Mouse (Mus musculus): ENCODE data around the gene Kif26b. TPM values are rescaled to one million over a fixed set of nuclear protein-coding genes. Genes with fewer than 3 reads are reported as not detected.

Gene Kif26b
- polyA plus RNA-seq, 1 experiment from 2014 or later, result 0.10 TPM

DNA sequence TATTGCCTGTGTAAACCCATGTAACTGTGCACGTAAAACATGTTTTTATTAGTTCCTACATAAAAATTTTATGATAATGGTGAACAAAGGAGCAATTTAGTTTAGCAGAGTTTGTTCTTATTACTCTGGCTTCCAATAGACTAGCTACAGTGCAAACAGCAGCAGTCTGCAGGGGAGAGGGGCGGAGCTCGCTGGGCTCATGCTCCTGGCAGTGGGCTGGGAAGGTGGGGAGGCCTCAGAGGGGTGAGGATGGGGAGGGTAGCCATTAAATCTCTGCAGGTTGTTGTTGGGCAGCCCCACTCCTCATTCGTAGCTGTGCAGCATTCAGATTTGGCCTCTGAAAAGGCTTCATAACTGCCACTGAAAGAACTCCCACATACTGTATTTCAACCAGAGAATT is 171.2 kb downstream of the Kif26b start:
- no peak overlapping the region for H3K27ac ChIP-seq
- WGBS (ENCODE audit: insufficient replicate concordance), result 60% methylated on average over 4 of the region's 4 CpGs
- H3K36me3 ChIP-seq, result no peaks in the 10 kb centered on the region
- no peak overlapping the region for H3K4me3 ChIP-seq (replicated peaks)
- no peak for ATAC-seq (ENCODE audit: low read depth)
- H3K9ac ChIP-seq, result no peak overlapping the region
- H3K27me3 ChIP-seq, result no peaks in the 10 kb centered on the region
- H3K4me1 ChIP-seq (replicated peaks), result no peaks in the 10 kb centered on the region
- H3K9me3 ChIP-seq (replicated peaks), result no peaks in the 10 kb centered on the region
- no peak for DNase-seq
- no peak overlapping the region for H3K4me2 ChIP-seq

- ATAC-seq (ENCODE audit: low read depth), result no peak
- 62% methylated on average over 8 of the region's 8 CpGs for WGBS (ENCODE audit: insufficient replicate concordance)
- H3K4me1 ChIP-seq (replicated peaks), result peaks cover 9% of the 10 kb centered on the region
- no peaks in the 10 kb centered on the region for H3K36me3 ChIP-seq
- H3K9me3 ChIP-seq (replicated peaks), result no peaks in the 10 kb centered on the region
- H3K9ac ChIP-seq, result no peak overlapping the region
- DNase-seq, result no peak
- no peak overlapping the region for H3K4me3 ChIP-seq (replicated peaks)
- H3K27me3 ChIP-seq, result no peaks in the 10 kb centered on the region
- H3K27ac ChIP-seq, result no peak overlapping the region
- H3K4me2 ChIP-seq, result no peak overlapping the region
Observed at GRCm38 (mm10) chr1:178703496-178703895, 174.6 kb downstream of the Kif26b start.

DNA sequence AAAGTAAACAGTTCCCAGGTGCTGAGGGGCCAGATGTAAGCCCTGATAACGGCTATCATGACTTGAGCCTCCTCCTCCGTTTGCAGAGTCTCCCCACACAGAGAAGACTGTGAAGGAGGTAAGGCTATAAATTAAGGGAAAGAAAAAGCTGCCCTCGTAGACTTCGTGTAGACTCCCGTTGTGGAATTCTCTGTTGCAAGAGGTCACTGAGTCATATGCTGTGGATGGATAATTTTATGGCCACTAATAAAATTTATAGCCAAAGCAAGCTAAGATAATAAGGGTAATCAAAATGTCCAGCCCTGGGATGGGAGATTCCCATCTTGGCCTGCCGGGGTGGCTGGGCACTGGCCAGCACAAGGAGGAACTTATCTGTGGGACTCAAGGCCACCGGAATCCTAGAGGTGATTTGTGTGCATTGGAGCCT is 179.0 kb downstream of the Kif26b start:
- DNase-seq, result no peak
- ATAC-seq (ENCODE audit: low read depth), result no peak
- Histone ChIP-seq H3K27ac (no peak overlapping the region), H3K9me3 (replicated peaks) (no peaks in the 10 kb centered on the region), H3K4me3 (replicated peaks) (no peak overlapping the region), H3K27me3 (no peaks in the 10 kb centered on the region), H3K4me2 (no peak overlapping the region), H3K9ac (no peak overlapping the region), H3K36me3 (no peaks in the 10 kb centered on the region), H3K4me1 (replicated peaks) (peaks cover 46% of the 10 kb centered on the region)
- WGBS (ENCODE audit: insufficient replicate concordance), result 43% methylated on average over 7 of the region's 7 CpGs

DNA sequence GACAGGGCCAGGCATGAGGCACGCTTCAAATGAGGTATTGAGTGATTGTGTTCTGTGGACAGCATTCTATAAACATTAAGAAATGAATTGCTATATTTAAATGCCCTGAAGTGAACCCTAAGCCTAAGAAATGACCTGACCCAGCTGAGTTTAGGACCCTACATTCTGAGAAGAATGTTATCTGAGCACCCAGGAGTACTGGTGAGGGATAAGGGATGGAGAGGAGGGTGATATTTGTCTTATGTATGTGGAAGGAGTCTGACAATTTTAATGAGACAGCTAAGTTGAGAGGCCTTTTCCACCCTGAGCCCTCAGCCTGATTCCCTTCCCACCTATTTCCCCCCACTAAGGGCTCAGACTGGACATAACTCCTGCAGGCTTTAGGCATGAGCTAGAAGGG is 179.4 kb downstream of the Kif26b start:
- H3K4me1 ChIP-seq (replicated peaks), result peaks cover 50% of the 10 kb centered on the region

GRCm38 (mm10) chr1:178712189-178712873 is 183.4 kb downstream of the Kif26b start:
- no peak overlapping the region for H3K9ac ChIP-seq
- DNase-seq, result peak; percentile 73
- ATAC-seq (ENCODE audit: low read depth), result peak; percentile 98
- H3K9me3 ChIP-seq (replicated peaks), result no peaks in the 10 kb centered on the region
- H3K27ac ChIP-seq, result peak overlapping the region; percentile 75
- WGBS (ENCODE audit: insufficient replicate concordance), result 28% methylated on average over 9 of the region's 9 CpGs
- no peak overlapping the region for H3K4me3 ChIP-seq (replicated peaks)
- peak overlapping the region; percentile 38 for H3K4me2 ChIP-seq
- H3K36me3 ChIP-seq, result no peaks in the 10 kb centered on the region
- H3K4me1 ChIP-seq (replicated peaks), result peaks cover 56% of the 10 kb centered on the region
- no peaks in the 10 kb centered on the region for H3K27me3 ChIP-seq

More for the DNA sequence above, 179.4 kb downstream of the Kif26b start:
- DNase-seq (no peak), ATAC-seq (ENCODE audit: low read depth) (no peak)
- Histone ChIP-seq H3K9ac (no peak overlapping the region), H3K36me3 (no peaks in the 10 kb centered on the region), H3K4me3 (replicated peaks) (no peak overlapping the region), H3K27me3 (no peaks in the 10 kb centered on the region), H3K27ac (no peak overlapping the region), H3K4me2 (no peak overlapping the region), H3K9me3 (replicated peaks) (no peaks in the 10 kb centered on the region)
- 65% methylated on average over 1 of the region's 1 CpGs for WGBS (ENCODE audit: insufficient replicate concordance)

DNA sequence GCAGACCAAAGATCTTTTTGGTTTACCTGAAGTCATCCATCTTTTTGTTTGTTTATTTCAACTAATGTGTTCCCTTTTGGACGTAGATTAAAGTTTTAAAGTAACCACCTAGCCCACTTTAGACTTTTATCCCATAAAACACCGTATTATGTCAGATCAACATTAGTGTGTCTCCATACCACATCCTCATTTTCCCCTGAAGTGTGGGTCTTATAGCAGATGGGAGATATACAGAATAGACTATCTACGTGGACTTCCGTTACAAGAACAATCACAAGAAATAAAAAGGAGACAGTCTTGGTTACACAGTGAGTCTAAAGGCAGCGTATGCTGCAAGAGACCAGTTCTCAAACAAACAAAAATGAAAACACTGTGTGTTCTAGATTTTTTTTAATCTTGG is 185.3 kb downstream of the Kif26b start:
- no peak for DNase-seq
- no peak overlapping the region for H3K4me3 ChIP-seq (replicated peaks)
- no peaks in the 10 kb centered on the region for H3K9me3 ChIP-seq (replicated peaks)
- no peak overlapping the region for H3K9ac ChIP-seq
- no peak overlapping the region for H3K4me2 ChIP-seq
- no peaks in the 10 kb centered on the region for H3K36me3 ChIP-seq
- no peak overlapping the region for H3K27ac ChIP-seq
- H3K27me3 ChIP-seq, result no peaks in the 10 kb centered on the region
- no peak for ATAC-seq (ENCODE audit: low read depth)
- 80% methylated on average over 5 of the region's 5 CpGs for WGBS (ENCODE audit: insufficient replicate concordance)
- peaks cover 40% of the 10 kb centered on the region for H3K4me1 ChIP-seq (replicated peaks)

DNA sequence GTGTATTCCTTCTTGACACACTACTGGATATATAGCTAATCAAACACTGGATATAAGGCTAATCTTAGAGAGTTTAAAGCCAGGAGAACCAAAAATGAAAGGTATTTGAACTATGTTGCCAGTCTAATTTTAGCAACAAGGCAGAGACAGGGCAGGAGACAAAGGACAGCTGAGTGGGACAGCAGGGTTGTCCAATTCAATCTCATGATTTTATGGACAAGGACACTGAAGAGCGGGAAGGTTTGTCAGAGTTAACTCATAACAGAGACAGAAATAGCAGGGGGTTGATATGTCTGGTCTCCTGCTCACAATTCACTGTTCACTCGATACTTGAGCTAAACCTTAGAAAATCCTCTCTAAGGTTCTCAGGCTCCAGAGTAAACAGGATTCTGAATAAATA is 187.5 kb downstream of the Kif26b start:
- Histone ChIP-seq H3K4me3 (replicated peaks) (no peak overlapping the region), H3K27me3 (no peaks in the 10 kb centered on the region; the same call in 1 of the 2 replicates), H3K9me3 (replicated peaks) (no peaks in the 10 kb centered on the region), H3K4me2 (no peak overlapping the region), H3K36me3 (no peaks in the 10 kb centered on the region), H3K27ac (no peak overlapping the region), H3K9ac (no peak overlapping the region), H3K4me1 (replicated peaks) (peaks cover 25% of the 10 kb centered on the region)
- WGBS (ENCODE audit: insufficient replicate concordance), result 73% methylated on average over 2 of the region's 2 CpGs
- ATAC-seq (ENCODE audit: low read depth) (no peak), DNase-seq (no peak)

DNA sequence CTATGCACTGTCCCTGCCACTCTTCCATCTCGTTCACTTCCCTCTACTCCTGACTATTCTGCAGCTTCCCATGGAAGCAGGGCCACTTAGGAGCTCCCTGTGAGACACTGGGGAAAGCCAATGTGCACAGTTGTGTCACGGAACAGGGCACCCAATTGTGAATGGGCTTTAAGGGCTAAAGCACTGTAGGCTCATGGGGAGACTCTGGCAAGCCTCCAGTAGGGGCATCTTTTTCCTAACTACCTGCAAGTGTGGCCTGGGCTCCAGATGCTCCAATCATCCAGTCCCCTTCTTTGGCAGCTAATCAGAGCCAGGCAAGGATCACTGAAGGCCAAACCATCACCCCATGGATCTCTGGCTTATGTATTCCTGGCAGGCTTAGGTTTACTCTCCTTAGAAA is 191.9 kb downstream of the Kif26b start:
- WGBS (ENCODE audit: insufficient replicate concordance), result 53% methylated on average over 2 of the region's 2 CpGs

DNA sequence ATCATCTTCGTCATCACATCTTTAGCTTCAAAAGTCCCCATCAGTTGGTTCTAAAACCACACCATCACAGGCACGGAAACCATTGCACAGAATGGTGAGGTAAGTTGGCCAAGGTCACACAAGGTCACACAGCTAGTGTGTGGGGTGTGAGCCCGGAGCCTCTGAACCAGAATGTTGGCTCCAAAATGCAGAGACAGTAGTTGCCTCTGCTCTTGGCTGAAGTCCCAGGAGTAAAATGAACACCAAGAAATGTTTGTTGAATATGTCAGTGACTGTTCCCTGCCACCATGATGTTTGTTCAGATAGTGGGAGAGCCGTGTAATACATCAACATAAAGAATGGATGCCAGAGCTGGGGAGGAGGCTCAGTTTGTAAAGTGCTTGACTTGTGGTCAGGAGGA is 193.9 kb downstream of the Kif26b start:
- DNase-seq (no peak), ATAC-seq (ENCODE audit: low read depth) (no peak)
- H3K9me3 ChIP-seq (replicated peaks), result no peaks in the 10 kb centered on the region
- no peaks in the 10 kb centered on the region for H3K4me1 ChIP-seq (replicated peaks)
- H3K9ac ChIP-seq, result no peak overlapping the region
- H3K4me2 ChIP-seq, result no peak overlapping the region
- no peak overlapping the region for H3K4me3 ChIP-seq (replicated peaks)
- H3K27me3 ChIP-seq, result no peaks in the 10 kb centered on the region; the same call in 1 of the 2 replicates
- 65% methylated on average over 4 of the region's 4 CpGs for WGBS (ENCODE audit: insufficient replicate concordance)
- H3K36me3 ChIP-seq, result no peaks in the 10 kb centered on the region
- no peak overlapping the region for H3K27ac ChIP-seq

More for the DNA sequence above, 191.9 kb downstream of the Kif26b start:
- ATAC-seq (ENCODE audit: low read depth) (no peak), DNase-seq (no peak)
- Histone ChIP-seq H3K27me3 (no peaks in the 10 kb centered on the region; the same call in 1 of the 2 replicates), H3K4me3 (replicated peaks) (no peak overlapping the region), H3K4me2 (no peak overlapping the region), H3K4me1 (replicated peaks) (no peaks in the 10 kb centered on the region), H3K9me3 (replicated peaks) (no peaks in the 10 kb centered on the region), H3K36me3 (no peaks in the 10 kb centered on the region), H3K27ac (no peak overlapping the region), H3K9ac (no peak overlapping the region)

DNA sequence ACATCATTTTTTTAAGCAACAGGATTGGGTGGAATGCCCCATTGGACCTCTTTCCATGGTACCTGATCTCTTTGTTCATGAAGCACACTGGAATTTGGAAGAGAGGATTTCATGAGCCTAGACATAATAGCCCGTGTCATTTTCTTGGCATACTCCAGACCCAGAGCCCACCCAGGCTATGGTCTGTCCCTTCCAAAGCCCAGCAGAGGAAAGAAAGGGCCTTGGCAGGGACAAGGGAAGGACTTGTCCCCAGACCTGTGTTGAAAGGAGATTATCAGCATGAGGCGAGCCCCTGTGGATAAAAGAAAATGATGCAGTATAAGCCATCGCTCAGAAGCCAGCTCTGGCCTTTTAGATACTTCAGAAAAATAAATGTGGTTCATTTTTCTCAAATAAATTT is 196.6 kb downstream of the Kif26b start:
- 59% methylated on average over 3 of the region's 3 CpGs for WGBS (ENCODE audit: insufficient replicate concordance)
- Histone ChIP-seq H3K27ac (no peak overlapping the region), H3K4me3 (replicated peaks) (no peak overlapping the region), H3K36me3 (no peaks in the 10 kb centered on the region), H3K27me3 (no peaks in the 10 kb centered on the region), H3K9me3 (replicated peaks) (no peaks in the 10 kb centered on the region), H3K4me1 (replicated peaks) (no peaks in the 10 kb centered on the region), H3K9ac (no peak overlapping the region), H3K4me2 (no peak overlapping the region)
- no peak for ATAC-seq (ENCODE audit: low read depth)
- DNase-seq, result no peak

DNA sequence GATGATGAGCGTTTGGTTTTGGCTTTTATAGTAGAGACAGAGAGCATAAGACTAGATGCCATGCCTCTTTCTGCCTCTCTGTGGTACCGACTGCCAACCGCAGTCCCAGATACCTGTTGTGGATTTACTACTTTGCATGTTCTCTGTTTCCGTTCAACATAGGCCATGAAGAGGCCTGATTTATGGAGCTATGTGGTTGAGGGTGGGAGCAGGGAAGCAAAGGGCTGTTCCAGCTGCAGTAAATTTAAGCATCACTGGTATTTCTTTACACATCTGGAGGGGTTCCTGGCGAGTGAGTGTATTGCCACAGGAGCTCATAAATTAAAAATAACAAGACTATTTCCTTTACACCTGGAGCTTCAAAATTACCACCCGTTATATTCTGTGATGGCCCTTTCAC is 199.3 kb downstream of the Kif26b start:
- DNase-seq, result no peak
- Histone ChIP-seq H3K4me2 (no peak overlapping the region), H3K27ac (no peak overlapping the region), H3K9me3 (replicated peaks) (no peaks in the 10 kb centered on the region), H3K9ac (no peak overlapping the region), H3K27me3 (peaks cover 2% of the 10 kb centered on the region; the same call in 1 of the 2 replicates), H3K36me3 (no peaks in the 10 kb centered on the region), H3K4me3 (replicated peaks) (no peak overlapping the region), H3K4me1 (replicated peaks) (no peaks in the 10 kb centered on the region)
- 71% methylated on average over 6 of the region's 6 CpGs for WGBS (ENCODE audit: insufficient replicate concordance)
- ATAC-seq (ENCODE audit: low read depth), result no peak

DNA sequence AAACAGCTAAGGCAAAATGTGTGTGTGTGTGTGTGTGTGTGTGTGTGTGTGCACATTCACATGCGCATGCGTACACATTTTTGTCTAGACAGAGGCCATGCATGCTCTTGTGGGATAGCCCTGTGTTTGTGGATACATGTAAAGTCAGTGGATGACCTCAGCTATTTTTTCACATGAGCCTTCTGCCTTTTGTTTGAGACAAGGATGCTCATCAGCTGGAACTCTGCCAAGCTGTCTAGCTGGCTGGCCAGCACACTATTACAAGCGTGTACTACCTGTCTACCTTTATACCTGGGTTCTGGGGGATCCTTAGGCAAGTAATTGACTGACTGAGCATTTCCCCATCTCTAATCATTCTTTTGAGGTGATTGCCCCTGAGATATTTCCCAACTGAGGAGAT is 201.3 kb downstream of the Kif26b start:
- no peaks in the 10 kb centered on the region for H3K36me3 ChIP-seq
- no peak overlapping the region for H3K27ac ChIP-seq
- H3K9ac ChIP-seq, result no peak overlapping the region
- H3K4me1 ChIP-seq (replicated peaks), result no peaks in the 10 kb centered on the region
- no peak overlapping the region for H3K4me2 ChIP-seq
- no peak overlapping the region for H3K4me3 ChIP-seq (replicated peaks)
- H3K27me3 ChIP-seq, result peaks cover 4% of the 10 kb centered on the region; the same call in 1 of the 2 replicates
- H3K9me3 ChIP-seq (replicated peaks), result no peaks in the 10 kb centered on the region
- no peak for ATAC-seq (ENCODE audit: low read depth)
- WGBS (ENCODE audit: insufficient replicate concordance), result 81% methylated on average over 3 of the region's 3 CpGs
- no peak for DNase-seq

All from liver, embryonic 13.5 days (tissue).